Mouse (Mus musculus): Measurements from ENCODE around the gene Afdn.
"Not testable (repeated sequence)": the region's sequence is repeated elsewhere in the genome, so short reads cannot be mapped to it uniquely, and the experiment has no call there.

The Afdn gene

DNA sequence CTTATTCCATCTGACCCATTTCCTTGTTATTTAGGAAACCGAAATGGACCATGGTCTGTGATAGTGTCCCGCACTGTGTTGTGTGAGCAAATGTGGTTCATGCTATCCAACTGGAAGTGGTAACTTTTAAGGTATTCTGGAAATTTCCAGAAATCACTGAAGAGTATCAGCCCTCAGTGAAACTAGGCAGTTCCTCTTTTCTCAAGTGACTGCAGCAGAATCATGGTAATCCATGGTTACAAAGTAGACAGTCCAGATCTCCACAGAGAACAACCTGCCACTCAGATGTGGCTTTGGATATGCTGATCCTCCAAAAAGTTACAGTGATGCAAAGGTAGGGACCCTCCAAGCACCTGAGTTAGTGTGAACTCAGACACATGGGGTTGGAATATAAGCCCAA is 21.4 kb upstream of the Afdn start:
- DNase-seq (ENCODE audit: low read depth, low spot score), result no peak

DNA sequence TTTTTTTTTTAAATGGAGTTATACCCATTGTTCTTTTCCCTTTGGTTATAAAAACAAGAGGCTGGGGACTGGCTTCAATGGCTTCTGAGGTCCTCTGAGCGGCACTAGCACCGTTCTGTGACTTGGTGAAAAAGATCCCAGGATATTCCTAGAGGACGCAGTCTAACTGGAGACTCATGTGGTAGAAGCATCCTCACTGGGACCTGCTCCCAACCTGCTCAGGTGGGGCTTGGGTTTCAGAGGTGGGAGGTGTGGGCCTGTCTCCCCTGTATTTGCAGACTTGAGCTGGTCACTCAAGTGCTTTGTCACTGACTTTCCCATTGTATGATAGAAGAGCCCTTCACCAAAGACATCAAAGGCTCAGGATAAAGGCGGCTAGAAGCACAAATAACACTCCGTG is 20.4 kb upstream of the Afdn start:
- no peak for DNase-seq (ENCODE audit: low read depth, low spot score)

DNA sequence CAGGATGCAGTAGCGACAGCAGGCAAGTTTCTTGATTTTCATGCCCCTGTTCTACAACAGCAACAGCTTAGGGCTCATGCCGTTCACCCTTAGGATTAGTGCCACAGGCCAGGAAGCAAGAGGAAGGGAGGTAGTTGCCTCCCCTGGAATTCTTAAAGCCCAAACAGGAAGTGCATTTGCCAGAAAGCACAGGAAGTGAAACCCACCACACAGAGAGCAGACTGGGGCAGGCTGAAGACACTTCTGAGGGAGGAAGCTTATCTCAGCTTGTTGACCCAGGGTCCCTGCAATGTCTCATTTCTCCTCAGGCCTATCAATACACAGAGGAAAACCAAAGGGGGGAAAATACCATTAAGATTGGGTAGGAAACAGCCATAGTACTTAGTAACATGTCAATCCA is 19.5 kb upstream of the Afdn start:
- DNase-seq (ENCODE audit: low read depth, low spot score), result no peak

DNA sequence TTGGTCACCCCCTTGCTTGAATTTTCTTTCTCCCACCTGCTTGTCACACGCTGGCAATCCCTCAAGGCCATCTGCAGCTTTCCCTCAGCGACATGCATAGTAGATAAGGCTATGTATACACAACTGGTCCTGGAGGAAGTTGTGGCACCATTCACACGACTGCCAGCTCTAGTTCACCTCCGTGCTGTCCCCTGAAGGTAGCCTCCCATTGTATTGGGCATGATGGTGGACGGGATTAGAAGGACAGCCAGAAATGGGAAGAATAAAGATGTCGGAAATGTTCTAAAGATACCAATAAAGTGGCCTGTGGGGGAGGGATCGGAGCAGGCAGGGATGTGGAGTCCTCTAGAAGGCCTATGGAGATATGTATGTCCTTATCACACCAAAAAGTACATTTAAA is 18.7 kb upstream of the Afdn start:
- DNase-seq (ENCODE audit: low read depth, low spot score), result no peak

DNA sequence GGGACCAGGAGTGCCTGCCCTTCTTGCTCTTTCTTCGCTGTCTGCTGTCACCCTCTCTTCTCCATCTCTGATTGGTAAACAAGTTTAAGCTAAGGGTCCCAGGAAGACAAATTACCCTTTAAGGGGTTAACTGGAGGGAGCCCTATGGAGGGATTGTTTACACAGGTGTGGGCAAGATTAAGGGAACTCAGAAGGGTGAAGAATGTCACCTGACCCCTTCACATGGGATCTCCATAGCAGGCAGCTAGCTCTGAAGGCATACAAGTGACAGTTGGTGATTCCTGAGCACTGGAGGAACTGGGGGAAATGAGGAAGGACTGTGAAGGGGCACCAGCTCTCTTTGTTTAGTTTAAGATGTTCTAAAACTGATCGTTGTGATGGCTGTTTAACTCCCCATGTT is 18.0 kb upstream of the Afdn start:
- DNase-seq (ENCODE audit: low read depth, low spot score), result no peak

DNA sequence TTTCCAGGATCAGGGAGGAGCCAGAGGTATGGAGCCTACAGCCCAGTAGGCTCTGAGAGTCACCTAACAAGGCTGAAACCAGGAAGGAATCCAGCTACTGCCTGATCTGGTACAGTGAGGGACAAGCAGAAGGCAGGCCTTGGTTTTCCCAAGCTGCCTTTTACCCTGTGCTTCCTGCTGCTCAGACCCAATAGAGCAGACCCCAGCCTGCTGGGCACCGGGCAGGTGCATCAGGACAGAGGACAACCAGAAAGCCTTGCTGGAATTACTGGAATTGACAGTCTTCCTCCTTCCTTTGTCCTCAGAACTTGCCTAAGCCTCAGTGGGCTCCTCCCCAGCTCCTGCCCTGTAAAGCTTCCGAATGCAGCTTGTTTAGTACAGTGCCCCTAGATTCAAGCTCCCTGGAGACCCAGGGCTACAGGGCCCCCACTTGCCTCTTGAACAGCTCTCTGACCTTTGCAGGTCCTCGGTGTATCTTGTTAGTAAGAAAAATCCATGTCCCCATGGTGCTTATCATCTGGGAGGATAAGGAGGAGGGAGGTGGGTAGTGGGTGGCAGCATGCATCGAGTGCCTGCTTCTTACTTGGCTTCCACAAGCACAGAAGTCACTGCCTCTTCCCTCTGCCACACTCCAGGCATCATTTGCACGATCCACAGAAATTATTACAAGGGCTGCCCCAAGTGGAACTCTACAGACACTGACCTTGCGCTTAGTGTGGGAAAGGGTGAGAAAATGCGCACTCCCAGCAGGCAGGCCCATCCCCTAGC is 17.2 kb upstream of the Afdn start:
- peak; percentile 45 for DNase-seq (ENCODE audit: low read depth, low spot score)

DNA sequence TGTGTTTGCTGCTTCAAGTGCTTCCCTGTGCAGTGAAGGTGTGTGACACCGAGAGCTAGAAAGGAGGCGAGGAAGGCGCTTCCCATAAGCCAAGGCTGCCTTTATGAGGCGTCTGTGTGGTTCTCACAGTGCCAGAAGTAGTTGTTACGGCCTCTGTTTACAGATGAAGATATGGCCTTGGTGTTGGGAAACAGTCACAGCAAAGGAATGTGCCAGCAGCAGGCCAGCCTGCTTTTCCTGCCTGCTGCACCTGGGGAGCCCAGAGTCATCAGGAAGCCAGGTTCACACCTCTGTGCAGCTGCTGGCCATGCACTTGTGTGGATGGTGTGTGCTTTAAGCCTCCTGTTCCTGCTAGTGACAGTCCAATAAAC is 16.6 kb upstream of the Afdn start:
- DNase-seq (ENCODE audit: low read depth, low spot score), result no peak

DNA sequence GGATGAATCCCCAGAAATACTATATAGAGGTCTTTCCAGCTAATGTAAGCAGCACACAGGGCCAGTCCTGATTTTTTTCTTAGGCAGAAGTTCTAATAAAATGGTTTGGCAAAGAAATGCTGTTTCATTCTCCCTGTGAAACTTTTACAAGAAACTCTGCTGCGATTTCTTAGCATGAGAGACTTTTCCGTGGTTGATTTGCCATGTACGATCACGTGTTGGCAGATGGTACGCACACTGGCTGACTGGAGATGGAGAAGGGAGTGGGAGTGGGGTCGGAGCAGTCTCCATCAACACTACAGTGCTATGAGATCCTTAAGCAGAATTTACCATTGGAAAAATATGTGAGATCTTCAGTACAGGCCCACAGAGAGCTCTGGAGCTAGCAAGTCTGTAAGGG is 16.1 kb upstream of the Afdn start:
- DNase-seq (ENCODE audit: low read depth, low spot score), result peak; percentile 17

DNA sequence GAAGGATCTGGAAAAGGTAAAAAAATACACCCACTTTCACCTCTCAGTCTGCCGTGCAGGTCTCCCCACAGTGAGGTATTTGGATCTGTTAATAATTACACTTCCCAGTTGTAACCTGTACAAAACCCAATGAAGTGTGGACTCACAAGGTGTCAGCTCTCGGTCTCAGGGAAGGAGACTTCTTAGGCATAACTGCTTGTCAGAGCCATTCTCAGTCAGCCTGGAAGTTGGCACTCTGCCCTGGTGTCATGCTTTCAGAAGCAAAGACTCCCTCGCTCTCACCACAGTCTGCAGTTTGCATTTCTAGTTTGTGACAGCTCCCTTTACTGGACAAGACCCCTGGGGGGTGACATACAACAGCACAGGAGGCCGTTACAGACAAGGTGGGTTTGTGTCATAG is 15.5 kb upstream of the Afdn start:
- DNase-seq (ENCODE audit: low read depth, low spot score), result peak; percentile 72

DNA sequence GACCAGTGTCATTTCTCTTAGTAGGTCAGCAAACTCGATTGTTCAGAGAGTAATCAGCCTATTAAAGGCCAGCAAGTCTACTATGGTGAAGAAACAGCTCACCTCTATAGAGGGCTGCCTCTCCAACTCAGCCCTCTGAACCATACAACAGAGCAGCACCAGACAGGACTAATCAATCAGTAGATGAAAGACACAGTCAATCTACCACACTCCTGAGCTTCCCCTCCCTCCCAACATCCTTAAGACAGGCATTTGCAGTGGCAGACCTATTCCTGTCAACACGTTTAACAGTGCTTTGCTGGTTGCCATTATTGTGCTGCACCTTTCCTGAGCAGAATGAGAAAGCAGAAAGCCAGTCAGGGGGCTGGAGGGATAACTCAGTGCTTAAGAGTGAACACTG is 15.0 kb upstream of the Afdn start:
- DNase-seq (ENCODE audit: low read depth, low spot score), result no peak

DNA sequence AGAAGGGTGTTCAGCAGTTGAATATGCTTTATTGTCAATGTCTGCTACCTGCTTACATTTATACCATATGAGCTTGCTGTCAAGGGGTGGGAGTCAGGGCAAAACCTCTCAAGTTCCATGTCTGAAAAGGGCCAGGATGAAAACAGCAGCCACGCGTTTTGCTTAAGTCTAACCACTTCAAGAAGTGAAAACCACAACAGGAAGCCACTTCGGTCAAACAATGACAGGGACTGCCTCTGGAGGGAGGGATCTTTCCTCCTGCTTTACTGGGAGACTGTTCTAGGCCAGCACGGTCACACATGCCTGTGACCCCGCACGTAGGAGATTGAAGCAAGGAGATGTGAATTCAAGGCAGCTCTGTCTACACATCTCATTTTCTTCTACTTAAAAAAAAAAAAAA is 14.0 kb upstream of the Afdn start:
- DNase-seq (ENCODE audit: low read depth, low spot score), result no peak

DNA sequence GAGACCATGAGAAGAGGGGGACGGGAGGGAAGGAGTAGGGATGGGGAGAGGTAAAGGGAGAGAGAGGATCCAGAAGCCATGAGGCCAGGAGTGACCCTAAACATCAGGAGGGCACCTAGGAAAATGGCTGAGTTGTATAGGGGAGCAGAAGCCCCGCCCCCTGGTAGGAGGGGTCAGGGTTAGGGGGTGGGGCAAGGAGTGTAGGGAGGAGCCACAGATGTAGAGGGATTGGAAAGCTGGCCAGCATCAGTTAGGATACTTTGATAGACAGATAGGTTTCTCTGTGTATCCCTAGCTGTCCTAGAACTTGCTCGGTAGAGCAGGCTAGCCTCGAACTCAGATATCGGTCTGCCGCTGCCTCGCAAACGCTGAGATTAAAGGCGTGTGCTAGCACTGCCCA is 12.7 kb upstream of the Afdn start:
- no peak for DNase-seq (ENCODE audit: low read depth, low spot score)

DNA sequence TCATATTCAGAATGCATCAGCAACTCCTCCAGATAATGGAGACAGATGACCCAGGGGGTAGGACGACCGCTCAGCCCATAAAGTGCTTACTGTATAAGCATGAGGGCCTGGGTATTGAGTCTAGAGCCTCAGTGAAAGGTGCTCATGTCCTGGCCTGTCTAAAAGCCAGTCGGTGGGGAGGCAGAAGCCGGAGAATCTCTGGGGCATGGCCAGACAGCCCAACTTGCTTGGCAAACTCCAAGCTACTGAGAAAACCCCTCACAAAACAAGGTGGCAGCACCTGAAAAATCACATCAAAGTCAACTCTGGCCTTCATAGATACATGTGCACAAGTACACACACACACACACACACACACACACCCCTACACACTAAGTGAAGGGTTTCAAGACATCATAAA is 11.3 kb upstream of the Afdn start:
- DNase-seq (ENCODE audit: low read depth, low spot score), result no peak

DNA sequence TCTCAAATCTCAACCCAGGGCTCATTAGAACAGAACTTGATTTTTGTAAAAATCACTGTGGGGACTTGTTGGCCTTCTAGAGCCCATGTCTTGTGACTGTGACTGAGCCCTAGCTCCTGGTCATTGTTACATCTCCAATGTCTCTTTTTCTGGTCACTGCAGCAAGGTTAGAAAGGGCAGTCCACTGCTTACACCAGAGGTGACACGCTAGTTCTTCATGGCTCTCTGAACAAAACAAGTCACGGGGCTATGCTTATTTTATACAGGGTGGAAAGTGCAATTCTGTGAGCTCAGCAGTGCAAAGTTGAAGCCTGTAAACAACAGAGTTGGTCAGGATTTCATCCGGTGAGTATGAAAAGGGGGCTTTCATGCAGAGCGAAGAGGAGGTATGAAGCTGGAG is 6.4 kb upstream of the Afdn start:
- DNase-seq (ENCODE audit: low read depth, low spot score), result no peak

DNA sequence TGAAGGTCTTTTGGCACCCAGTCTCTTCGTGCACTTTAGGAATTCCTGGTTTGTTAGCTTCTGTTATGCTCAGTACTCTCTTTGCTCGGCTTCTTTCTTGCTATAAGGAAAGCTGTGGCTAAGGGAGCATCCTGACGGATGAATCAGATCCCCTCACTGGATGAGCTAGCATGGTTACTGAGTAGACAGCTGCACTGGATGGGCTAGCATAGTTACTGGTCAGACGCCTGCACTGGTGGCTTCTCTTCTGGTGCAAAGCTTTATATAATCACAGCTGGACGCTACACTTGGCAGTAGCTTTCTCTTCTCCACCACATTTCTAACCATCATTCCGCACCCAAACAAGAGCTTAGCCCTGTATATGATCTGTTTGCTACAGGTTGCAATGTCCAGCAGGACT is 5.4 kb upstream of the Afdn start:
- peak; percentile 37 for DNase-seq (ENCODE audit: low read depth, low spot score)

DNA sequence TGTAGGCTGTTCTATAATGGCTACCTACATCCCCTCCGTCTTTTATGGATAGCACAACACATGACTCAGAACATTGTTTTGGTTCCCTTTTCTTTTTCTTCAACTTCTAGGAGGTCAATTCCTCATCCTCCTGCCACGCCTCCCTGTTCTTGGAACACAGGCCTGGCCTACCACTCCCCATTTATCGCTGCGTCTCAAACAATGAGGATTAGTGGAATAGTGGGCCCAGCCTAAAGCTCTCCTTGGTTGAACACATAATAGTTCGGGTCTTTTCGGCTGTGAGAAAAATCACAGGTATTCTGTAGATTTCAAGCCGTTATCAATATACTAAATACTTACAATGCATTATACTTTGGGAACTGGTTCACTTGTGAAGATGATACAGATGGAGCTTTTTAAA is 1.8 kb upstream of the Afdn start:
- no peak for DNase-seq (ENCODE audit: low read depth, low spot score)

DNA sequence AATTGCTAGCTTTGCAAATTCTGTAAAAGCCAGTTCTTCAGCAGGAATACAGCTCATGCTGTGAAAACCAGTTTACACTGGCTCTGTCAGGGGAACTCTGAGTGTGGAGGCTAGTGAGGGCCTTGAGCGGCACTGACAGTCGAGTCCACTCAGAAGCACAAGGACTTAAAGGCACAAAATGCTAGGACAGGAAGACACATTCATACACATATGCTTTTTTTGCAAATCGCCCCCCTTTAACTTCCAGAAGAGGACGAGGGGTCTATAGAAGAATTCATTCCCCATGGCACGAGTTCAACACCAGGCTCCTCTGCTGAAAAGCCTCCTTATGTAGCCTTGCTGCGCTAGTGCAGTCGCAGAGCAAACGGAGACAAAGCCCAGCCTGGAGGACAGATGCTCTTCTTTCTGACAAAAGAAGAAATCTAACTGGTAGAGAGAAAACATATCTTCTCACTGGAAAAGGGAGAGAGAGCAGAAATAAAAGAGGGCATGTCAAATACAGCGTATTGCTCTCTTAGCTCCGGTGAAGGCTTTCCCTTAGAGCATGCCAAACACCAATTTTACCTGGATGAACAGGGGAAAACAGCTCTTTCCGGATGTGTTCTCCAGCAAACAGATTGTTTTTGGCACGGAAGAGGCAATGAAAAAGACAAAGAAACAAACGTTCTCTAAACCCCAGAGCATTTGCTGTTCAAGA is 1.0 kb upstream of the Afdn start:
- peak; percentile 70 for DNase-seq (ENCODE audit: low read depth, low spot score)

DNA sequence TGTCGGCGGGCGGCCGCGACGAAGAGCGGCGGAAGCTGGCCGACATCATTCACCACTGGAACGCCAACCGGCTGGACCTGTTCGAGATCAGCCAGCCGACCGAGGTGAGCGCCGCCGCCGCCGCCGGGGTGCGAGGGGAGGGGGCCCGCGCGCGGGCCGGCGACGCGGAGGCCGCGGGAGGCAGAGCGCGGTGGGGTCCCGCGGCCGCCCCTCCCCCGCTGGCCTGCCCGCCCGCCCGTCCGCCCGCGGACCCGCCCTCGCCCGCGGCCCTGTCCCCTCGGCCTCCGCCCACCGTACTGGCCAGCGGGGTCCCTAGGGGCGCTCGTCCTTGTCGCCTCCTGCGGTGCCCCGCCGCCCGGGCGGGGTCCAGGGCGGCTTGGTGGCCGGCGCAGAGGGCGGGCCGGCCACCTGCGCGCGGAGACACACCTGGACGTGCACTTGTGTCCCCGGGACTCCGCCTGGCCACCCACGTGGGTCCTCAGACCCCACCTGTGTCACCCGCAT is 388 bp downstream of the Afdn start:
- no peak for DNase-seq (ENCODE audit: low read depth, low spot score)

DNA sequence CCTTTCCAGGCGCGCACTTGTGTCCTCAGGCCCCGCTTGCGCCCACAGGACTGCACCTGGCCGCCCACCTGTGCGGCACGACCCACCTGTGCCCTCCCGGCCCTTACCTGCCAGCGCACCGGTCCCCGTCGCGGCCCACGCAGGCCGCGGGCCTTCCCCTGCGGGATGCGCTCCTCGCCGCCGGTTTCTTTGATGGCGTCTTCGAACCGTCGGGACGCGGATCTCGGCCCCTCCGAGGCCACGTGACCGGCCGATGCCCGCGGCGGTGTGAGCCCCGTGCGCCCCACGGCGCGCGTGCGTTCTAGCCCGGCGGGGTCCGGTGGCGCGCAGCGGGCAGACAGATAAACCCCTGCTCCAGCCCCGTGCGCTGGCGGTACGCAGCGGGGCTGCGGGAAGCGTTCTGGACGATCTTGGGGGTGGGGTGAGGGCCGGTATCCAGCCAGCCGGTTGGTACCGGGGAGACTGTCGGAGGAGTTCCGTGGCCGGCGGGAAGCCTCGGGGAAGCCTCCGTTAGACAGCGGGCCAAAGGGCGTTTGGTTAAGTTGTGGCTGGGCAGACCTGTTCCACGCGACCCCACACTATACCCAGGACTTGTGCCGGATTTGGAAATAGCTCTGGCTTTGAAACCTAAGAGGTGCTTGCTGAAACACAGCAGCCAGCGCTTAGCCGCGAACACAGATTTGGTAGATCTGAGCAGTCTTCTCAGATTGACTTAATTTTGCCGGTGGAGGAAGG is 1.0 kb downstream of the Afdn start, which contains the start of gene Tcte2:
Gene Tcte2 (minus strand): TSS at position 647 of the 735 bp plus-strand sequence.
- DNase-seq (ENCODE audit: low read depth, low spot score), result peak; percentile 60

DNA sequence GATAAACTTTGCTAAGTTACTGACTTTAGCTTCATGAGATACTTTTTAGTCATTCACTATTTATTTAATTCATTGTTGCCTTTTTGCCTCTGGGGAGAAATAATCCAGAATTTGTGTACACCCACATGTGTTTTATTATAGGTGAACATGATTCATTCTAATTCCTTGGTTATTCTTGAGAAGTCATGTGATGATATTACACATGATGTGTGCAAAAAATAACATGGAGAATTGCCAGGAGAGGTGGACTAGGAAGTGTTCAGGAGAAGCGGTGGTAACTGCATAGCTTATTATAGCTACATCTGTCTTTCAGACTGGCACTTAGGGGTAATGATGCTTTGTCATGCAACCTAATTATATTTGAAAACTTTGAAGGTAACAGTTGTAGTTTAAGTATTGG is 3.5 kb downstream of the Afdn start:
- DNase-seq (ENCODE audit: low read depth, low spot score), result no peak

DNA sequence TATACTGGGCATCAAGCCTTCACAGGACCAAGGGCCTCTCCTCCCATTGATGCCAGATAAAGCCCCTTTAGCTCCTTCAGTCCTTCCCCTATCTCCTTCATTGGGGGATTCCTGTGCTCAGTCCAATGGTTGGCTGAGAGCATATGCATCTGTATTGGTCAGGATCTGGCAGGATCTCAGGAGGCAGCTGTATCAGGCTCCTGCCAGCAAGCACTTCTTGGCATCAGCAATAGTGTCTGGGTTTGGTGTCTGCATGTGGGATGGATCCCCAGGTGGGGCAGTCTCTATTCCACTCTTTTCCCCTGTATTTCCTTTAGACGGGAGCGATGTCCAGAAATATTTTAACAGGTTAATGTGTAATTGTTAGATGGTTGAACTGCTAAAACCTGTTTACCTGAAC is 4.6 kb downstream of the Afdn start:
- DNase-seq (ENCODE audit: low read depth, low spot score), result not testable (repeated sequence)

DNA sequence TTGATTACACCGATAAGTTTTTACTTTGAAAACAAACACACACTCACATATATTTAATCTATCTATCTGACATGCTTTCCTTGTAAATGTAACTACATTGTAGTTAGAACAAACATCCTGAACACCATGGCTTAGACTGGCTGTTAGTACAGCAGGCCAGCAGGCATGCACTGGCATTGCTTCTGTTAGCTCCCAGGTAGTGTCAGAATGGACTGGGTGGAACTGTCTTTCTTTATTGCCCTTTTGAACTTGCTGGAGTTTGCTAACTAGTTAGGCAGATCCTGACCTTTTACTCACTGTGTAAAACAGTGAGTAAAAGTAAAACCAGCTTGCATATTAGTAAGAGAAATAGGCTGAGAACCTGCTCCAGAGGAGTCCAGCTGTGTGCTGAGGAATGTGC is 8.2 kb downstream of the Afdn start:
- no peak for DNase-seq (ENCODE audit: low read depth, low spot score)

DNA sequence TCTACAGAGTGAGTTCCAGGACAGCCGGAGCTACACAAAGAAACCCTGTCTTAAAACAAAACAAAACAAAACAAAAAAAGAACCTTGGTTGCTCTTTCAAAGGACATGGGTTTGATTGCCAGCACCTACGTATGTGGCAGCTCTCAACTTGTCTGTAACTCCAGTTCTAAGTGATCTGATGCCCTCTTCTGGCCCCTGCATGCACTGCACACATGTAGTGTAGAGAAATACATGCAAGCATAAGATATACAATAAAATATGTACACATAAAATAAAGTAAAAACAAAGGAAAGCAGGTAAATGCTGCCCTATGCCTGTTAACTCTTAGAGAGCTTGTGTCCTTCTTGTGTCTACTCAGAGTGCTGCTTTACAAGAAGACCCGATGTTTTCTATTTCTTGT is 8.9 kb downstream of the Afdn start:
- DNase-seq (ENCODE audit: low read depth, low spot score), result no peak

Measured in brain, adult 2 months (tissue).